20 mouse cellular contexts compared by ENCODE assay signal in genomic region chr3:96343471-96344120, GRCm38 (mm10). TPM values are rescaled to one million over a fixed set of nuclear protein-coding genes. Genes with fewer than 3 reads are reported as not detected.
DNase-seq lines count a peak whose midpoint lies in the region; ATAC-seq lines count a peak whose summit lies in the region.
"Had no signal": no experiment of that assay in that cellular context is flagged by ENCODE, and none has a peak within 500 bp of the region (broad histone marks: within the 10 kb centered on the region; RNA-seq: fewer than 3 reads in every experiment).

No protein-coding gene starts in this region.

- no peaks in the 10 kb centered on the region for H3K4me1 ChIP-seq in hindbrain, embryonic 11.5 days (replicated peaks; ENCODE audit: control insufficient read depth, insufficient read depth, low read length)
- no peaks in the 10 kb centered on the region for H3K4me1 ChIP-seq in hindbrain, embryonic 14.5 days (replicated peaks; ENCODE audit: control insufficient read depth, insufficient read depth, low read length)
- H3K4me1 ChIP-seq in kidney, embryonic 14.5 days (ENCODE audit: control insufficient read depth, insufficient read depth, low read length): no peaks in the 10 kb centered on the region
- H3K4me1 ChIP-seq: forebrain, embryonic 15.5 days; hindbrain, embryonic 12.5 days; kidney, embryonic 15.5 days; limb, embryonic 13.5 days had no signal

- 3% methylated on average over 26 of the region's 27 CpGs for WGBS in hindbrain, embryonic 11.5 days
- 1% methylated on average over 27 of the region's 27 CpGs for WGBS in hindbrain, embryonic 14.5 days
- under 1% methylated on average over 27 of the region's 27 CpGs for WGBS in kidney, embryonic 14.5 days

- no peak overlapping the region for H3K9ac ChIP-seq in hindbrain, embryonic 11.5 days (ENCODE audit: low read depth, low read length)
- H3K9ac ChIP-seq in hindbrain, embryonic 14.5 days: no peak overlapping the region
- no peak overlapping the region for H3K9ac ChIP-seq in kidney, embryonic 14.5 days (ENCODE audit: low read depth, low read length)
- H3K9ac ChIP-seq: forebrain, embryonic 15.5 days; hindbrain, embryonic 12.5 days; kidney, embryonic 15.5 days; limb, embryonic 13.5 days had no signal

- no peak for ATAC-seq in hindbrain, embryonic 11.5 days (ENCODE audit: low FRiP score)
- ATAC-seq in hindbrain, embryonic 14.5 days (ENCODE audit: low FRiP score): no peak
- ATAC-seq in kidney, embryonic 14.5 days (ENCODE audit: low FRiP score, low TSS enrichment): no peak
- ATAC-seq: forebrain, embryonic 15.5 days; inflammation-experienced regulatory T-cells, adult 6 months had no signal

- no peak overlapping the region for H3K27ac ChIP-seq in hindbrain, embryonic 11.5 days (ENCODE audit: low read depth, low read length)
- no peak overlapping the region for H3K27ac ChIP-seq in hindbrain, embryonic 14.5 days
- no peak overlapping the region for H3K27ac ChIP-seq in kidney, embryonic 14.5 days (ENCODE audit: low read depth, low read length)
- H3K27ac ChIP-seq: forebrain, embryonic 15.5 days; hindbrain, embryonic 12.5 days; kidney, embryonic 15.5 days; limb, embryonic 13.5 days had no signal

- no peak overlapping the region for H3K4me3 ChIP-seq in hindbrain, embryonic 11.5 days (ENCODE audit: low read depth, low read length)
- no peak overlapping the region for H3K4me3 ChIP-seq in hindbrain, embryonic 14.5 days (replicated peaks; ENCODE audit: low read length)
- H3K4me3 ChIP-seq in kidney, embryonic 14.5 days (ENCODE audit: low read length): no peak overlapping the region
- H3K4me3 ChIP-seq: erythroblast, embryonic 14.5 days; forebrain, embryonic 15.5 days; hindbrain, embryonic 12.5 days; kidney, embryonic 15.5 days; limb, embryonic 13.5 days had no signal

- no peaks in the 10 kb centered on the region for H3K36me3 ChIP-seq in hindbrain, embryonic 11.5 days (ENCODE audit: control insufficient read depth, insufficient read depth, low read length)
- no peaks in the 10 kb centered on the region for H3K36me3 ChIP-seq in hindbrain, embryonic 14.5 days (replicated peaks; ENCODE audit: control insufficient read depth, insufficient read depth)
- H3K36me3 ChIP-seq in kidney, embryonic 14.5 days (ENCODE audit: control insufficient read depth, insufficient read depth, low read length): no peaks in the 10 kb centered on the region
- H3K36me3 ChIP-seq: forebrain, embryonic 15.5 days; hindbrain, embryonic 12.5 days; kidney, embryonic 15.5 days; limb, embryonic 13.5 days had no signal

- peaks cover 35% of the 10 kb centered on the region for H3K27me3 ChIP-seq in hindbrain, embryonic 11.5 days (ENCODE audit: control insufficient read depth, insufficient read depth, low read length)
- H3K27me3 ChIP-seq in hindbrain, embryonic 14.5 days (ENCODE audit: control insufficient read depth, insufficient read depth, low read length): peaks cover 56% of the 10 kb centered on the region
- peaks cover 35% of the 10 kb centered on the region for H3K27me3 ChIP-seq in kidney, embryonic 14.5 days (ENCODE audit: control insufficient read depth, insufficient read depth, low read length)

- H3K4me2 ChIP-seq in hindbrain, embryonic 11.5 days (replicated peaks; ENCODE audit: low read depth, low read length): no peak overlapping the region
- no peak overlapping the region for H3K4me2 ChIP-seq in hindbrain, embryonic 14.5 days (replicated peaks)
- H3K4me2 ChIP-seq in kidney, embryonic 14.5 days (replicated peaks; ENCODE audit: low read depth, low read length): no peak overlapping the region
- H3K4me2 ChIP-seq: forebrain, embryonic 15.5 days; hindbrain, embryonic 12.5 days; kidney, embryonic 15.5 days; limb, embryonic 13.5 days had no signal

- peak; percentile 2 for DNase-seq in embryo, embryonic 10 days (ENCODE audit: low spot score)
- DNase-seq in embryo, embryonic 9.5 days (ENCODE audit: extremely low spot score): no peak
- peak; percentile 24 for DNase-seq in hindbrain, embryonic 11.5 days (ENCODE audit: low spot score)
- no peak for DNase-seq in hindbrain, embryonic 14.5 days (ENCODE audit: low spot score)
- peak; percentile 63 for DNase-seq in retina, postnatal 1 day
- no peak for DNase-seq in retina, embryonic 14.5 days (ENCODE audit: low spot score)
- no peak for DNase-seq in gastrocnemius, adult 8-10 months (ENCODE audit: low spot score in 2 of 2)
- DNase-seq: cerebellum, adult 18-20 months; cerebellum, postnatal 36 days; gastrocnemius, postnatal 36 days; lung, adult 18-20 months; lung, postnatal 14 days; thymus, postnatal 36 days had no signal

- no peaks in the 10 kb centered on the region for H3K9me3 ChIP-seq in hindbrain, embryonic 11.5 days (ENCODE audit: control insufficient read depth, low read length)
- H3K9me3 ChIP-seq in hindbrain, embryonic 14.5 days (ENCODE audit: control insufficient read depth, low read length): no peaks in the 10 kb centered on the region
- H3K9me3 ChIP-seq in kidney, embryonic 14.5 days (ENCODE audit: control insufficient read depth, low read length): no peaks in the 10 kb centered on the region
- H3K9me3 ChIP-seq: forebrain, embryonic 15.5 days; hindbrain, embryonic 12.5 days; kidney, embryonic 15.5 days; limb, embryonic 13.5 days had no signal

RNA-seq across cellular contexts. Expression of gene Fcgr1, which starts 49.8 kb away (rescaled TPM):
- 1.3 and 1.9 TPM in 2 replicates for polyA plus RNA-seq in hindbrain, embryonic 11.5 days (2014; fragmentation: Nextera tagmentation; extraction: Ambion mirVana)
- 1.8 and 3.1 TPM in 2 replicates for polyA plus RNA-seq in hindbrain, embryonic 14.5 days (2014; fragmentation: Nextera tagmentation; extraction: Ambion mirVana)
- 1.8 and 2.2 TPM in 2 replicates for polyA plus RNA-seq in kidney, embryonic 14.5 days (2014; fragmentation: Nextera tagmentation; extraction: Ambion mirVana)
- total RNA-seq in gastrocnemius, adult 8-10 months (2022): under 1 TPM in 1 of 4 experiments, not detected in 3; 0.70 TPM
- polyA plus RNA-seq: erythroblast, embryonic 14.5 days had no signal

Comparison
In these comparisons a context has a peak if more than half of its experiments do, and no peak if none do; other contexts are left out.
1. DNase-seq: peak in embryo, embryonic 10 days (single experiment), hindbrain, embryonic 11.5 days (single experiment) and retina, postnatal 1 day (single experiment); none in embryo, embryonic 9.5 days (single experiment), hindbrain, embryonic 14.5 days (single experiment), retina, embryonic 14.5 days (single experiment) and gastrocnemius, adult 8-10 months (0 of 2).